Mouse (Mus musculus): Measurements from ENCODE around the gene Hoxa3. TPM values are rescaled to one million over a fixed set of nuclear protein-coding genes. Genes with fewer than 3 reads are reported as not detected.

Hoxa3 gene
- polyA plus RNA-seq, 3 experiments from 2014 or later, result not detected

GRCm38 (mm10) chr6:52165441-52166370 is 47.4 kb downstream of the Hoxa3 start:
- no peak for ATAC-seq

GRCm38 (mm10) chr6:52164626-52165440 is 48.3 kb downstream of the Hoxa3 start, which contains the start of gene Hoxa2:
TSS of gene Hoxa2 (minus strand) at chr6:52164831.
- no peak for ATAC-seq

- ATAC-seq, result no peak
Observed at GRCm38 (mm10) chr6:52164051-52164625, 49.0 kb downstream of the Hoxa3 start.

GRCm38 (mm10) chr6:52163366-52164031 is 49.6 kb downstream of the Hoxa3 start:
- ATAC-seq, result no peak

GRCm38 (mm10) chr6:52162611-52163365 is 50.3 kb downstream of the Hoxa3 start:
- ATAC-seq, result no peak

- no peak for ATAC-seq
Observed at GRCm38 (mm10) chr6:52162093-52162380, 51.1 kb downstream of the Hoxa3 start.

- ATAC-seq, result no peak
Observed at GRCm38 (mm10) chr6:52161336-52162092, 51.6 kb downstream of the Hoxa3 start.

- ATAC-seq, result no peak
Observed at GRCm38 (mm10) chr6:52160511-52161335, 52.4 kb downstream of the Hoxa3 start.

- no peak for ATAC-seq
Observed at GRCm38 (mm10) chr6:52159979-52160378, 53.2 kb downstream of the Hoxa3 start.

GRCm38 (mm10) chr6:52159164-52159761 is 53.9 kb downstream of the Hoxa3 start:
- no peak for ATAC-seq

- peak; percentile 76 for ATAC-seq
Observed at GRCm38 (mm10) chr6:52158276-52159051, 54.7 kb downstream of the Hoxa3 start, which contains the start of gene Hoxa1. TSS of gene Hoxa1 (minus strand) at chr6:52158317.

GRCm38 (mm10) chr6:52157466-52158275 is 55.5 kb downstream of the Hoxa3 start:
- ATAC-seq, result no peak

GRCm38 (mm10) chr6:52156551-52157200 is 56.5 kb downstream of the Hoxa3 start:
- no peak for ATAC-seq

- ATAC-seq, result no peak
Observed at GRCm38 (mm10) chr6:52155471-52155870, 57.7 kb downstream of the Hoxa3 start.

- no peak for ATAC-seq
Observed at GRCm38 (mm10) chr6:52154044-52154443, 59.1 kb downstream of the Hoxa3 start.

- no peak for ATAC-seq
Observed at GRCm38 (mm10) chr6:52153270-52153669, 59.9 kb downstream of the Hoxa3 start.
